Mouse (Mus musculus): ENCODE measurements at regions not wholly inside any gene's neighbourhood (a gene's known extent, or its start where the extent isn't known, plus 50 kb on each side); places are given as distances from the start of the nearest gene placed in this dataset.

- H3K4me1 ChIP-seq (replicated peaks), result no peaks in the 10 kb centered on the region; the same call in 1 of the 2 replicates
- no peak overlapping the region for H3K27ac ChIP-seq
- no peak overlapping the region for H3K4me2 ChIP-seq
- peak; percentile 81; the same call in 1 of the 2 replicates for ATAC-seq (ENCODE audit: insufficient number of reproducible peaks, insufficient read depth, low FRiP score, low TSS enrichment, low read depth)
- H3K4me3 ChIP-seq (replicated peaks), result no peak overlapping the region
- 0 out of 2 replicates have a peak, but pooled peaks cover 3% of the 10 kb centered on the region for H3K9me3 ChIP-seq
- H3K9ac ChIP-seq (replicated peaks), result no peak overlapping the region
- 22% methylated on average over 2 of the region's 2 CpGs for WGBS
- no peaks in the 10 kb centered on the region for H3K27me3 ChIP-seq
- H3K36me3 ChIP-seq, result no peaks in the 10 kb centered on the region
These were observed 115.0 kb downstream of the D3Ertd751e start for GRCm38 (mm10) chr3:41857446-41857845.

GRCm38 (mm10) chr3:41862674-41863073, 120.3 kb downstream of the D3Ertd751e start:
- no peaks in the 10 kb centered on the region for H3K27me3 ChIP-seq
- no peak overlapping the region for H3K27ac ChIP-seq
- no peak overlapping the region for H3K4me2 ChIP-seq
- H3K36me3 ChIP-seq, result no peaks in the 10 kb centered on the region
- H3K9ac ChIP-seq (replicated peaks), result no peak overlapping the region
- no peaks in the 10 kb centered on the region for H3K4me1 ChIP-seq (replicated peaks)
- no peak overlapping the region for H3K4me3 ChIP-seq (replicated peaks)
- ATAC-seq (ENCODE audit: insufficient number of reproducible peaks, insufficient read depth, low FRiP score, low TSS enrichment, low read depth), result no peak
- H3K9me3 ChIP-seq, result 0 out of 2 replicates have a peak, but pooled peaks cover 3% of the 10 kb centered on the region

- Histone ChIP-seq H3K9ac (replicated peaks) (no peak overlapping the region), H3K4me3 (replicated peaks) (no peak overlapping the region), H3K36me3 (no peaks in the 10 kb centered on the region), H3K9me3 (no peaks in the 10 kb centered on the region), H3K4me2 (no peak overlapping the region), H3K4me1 (replicated peaks) (no peaks in the 10 kb centered on the region), H3K27me3 (no peaks in the 10 kb centered on the region), H3K27ac (no peak overlapping the region)
- no peak for ATAC-seq (ENCODE audit: insufficient number of reproducible peaks, insufficient read depth, low FRiP score, low TSS enrichment, low read depth)
- WGBS, result 82% methylated on average over 6 of the region's 6 CpGs
These were observed 166.5 kb downstream of the D3Ertd751e start for GRCm38 (mm10) chr3:41908952-41909351.

DNA sequence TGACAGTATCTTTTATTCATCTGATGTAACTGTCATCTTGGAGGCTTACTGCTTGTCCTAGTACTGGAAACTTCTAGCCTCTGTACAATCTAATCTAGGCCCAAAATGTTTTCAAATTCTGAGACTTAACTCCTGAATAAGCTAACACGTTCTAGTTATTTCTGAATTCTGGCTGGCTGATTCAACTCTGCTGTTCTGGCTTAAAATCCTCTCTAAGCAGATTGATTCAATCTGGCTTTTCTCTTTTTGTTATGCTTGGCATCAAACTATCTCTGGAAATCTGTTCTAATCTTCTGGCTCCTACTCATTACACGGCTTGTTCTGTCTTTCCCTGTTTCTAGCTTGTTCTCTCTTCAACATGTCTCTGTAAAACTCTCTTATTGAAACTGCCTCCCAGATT, 170.8 kb downstream of the D3Ertd751e start:
- no peaks in the 10 kb centered on the region for H3K9me3 ChIP-seq
- H3K36me3 ChIP-seq, result no peaks in the 10 kb centered on the region
- no peaks in the 10 kb centered on the region for H3K4me1 ChIP-seq (replicated peaks)
- H3K27me3 ChIP-seq, result no peaks in the 10 kb centered on the region
- H3K4me2 ChIP-seq, result no peak overlapping the region
- ATAC-seq (ENCODE audit: insufficient number of reproducible peaks, insufficient read depth, low FRiP score, low TSS enrichment, low read depth), result no peak
- H3K4me3 ChIP-seq (replicated peaks), result no peak overlapping the region
- WGBS, result 91% methylated on average over 2 of the region's 2 CpGs
- no peak overlapping the region for H3K27ac ChIP-seq
- no peak overlapping the region for H3K9ac ChIP-seq (replicated peaks)

- no peak overlapping the region for H3K27ac ChIP-seq
- no peaks in the 10 kb centered on the region for H3K4me1 ChIP-seq (replicated peaks)
- ATAC-seq (ENCODE audit: insufficient number of reproducible peaks, insufficient read depth, low FRiP score, low TSS enrichment, low read depth), result no peak
- WGBS, result 55% methylated on average over 4 of the region's 4 CpGs
- no peaks in the 10 kb centered on the region for H3K36me3 ChIP-seq
- no peak overlapping the region for H3K9ac ChIP-seq (replicated peaks)
- H3K4me3 ChIP-seq (replicated peaks), result no peak overlapping the region
- no peaks in the 10 kb centered on the region for H3K27me3 ChIP-seq
- no peaks in the 10 kb centered on the region for H3K9me3 ChIP-seq
- H3K4me2 ChIP-seq, result no peak overlapping the region
These were observed 197.4 kb downstream of the D3Ertd751e start for GRCm38 (mm10) chr3:41939843-41940242.

- Histone ChIP-seq H3K4me3 (replicated peaks) (no peak overlapping the region), H3K27ac (no peak overlapping the region), H3K36me3 (no peaks in the 10 kb centered on the region), H3K4me1 (replicated peaks) (no peaks in the 10 kb centered on the region), H3K4me2 (no peak overlapping the region), H3K9me3 (no peaks in the 10 kb centered on the region), H3K27me3 (no peaks in the 10 kb centered on the region), H3K9ac (replicated peaks) (no peak overlapping the region)
- ATAC-seq (ENCODE audit: insufficient number of reproducible peaks, insufficient read depth, low FRiP score, low TSS enrichment, low read depth), result no peak
- WGBS, result 56% methylated on average over 6 of the region's 6 CpGs
These were observed 200.6 kb downstream of the D3Ertd751e start for GRCm38 (mm10) chr3:41942964-41943363.

GRCm38 (mm10) chr3:41949404-41949803, 207.0 kb downstream of the D3Ertd751e start:
- H3K4me2 ChIP-seq, result no peak overlapping the region
- H3K9me3 ChIP-seq, result no peaks in the 10 kb centered on the region
- H3K36me3 ChIP-seq, result no peaks in the 10 kb centered on the region
- H3K27ac ChIP-seq, result no peak overlapping the region
- no peak overlapping the region for H3K9ac ChIP-seq (replicated peaks)
- WGBS, result 46% methylated on average over 2 of the region's 2 CpGs
- peak; percentile 37; the same call in 1 of the 2 replicates for ATAC-seq (ENCODE audit: insufficient number of reproducible peaks, insufficient read depth, low FRiP score, low TSS enrichment, low read depth)
- peaks cover 7% of the 10 kb centered on the region; the same call in 1 of the 2 replicates for H3K4me1 ChIP-seq (replicated peaks)
- no peaks in the 10 kb centered on the region for H3K27me3 ChIP-seq
- no peak overlapping the region for H3K4me3 ChIP-seq (replicated peaks)

GRCm38 (mm10) chr3:41957385-41957784, 215.0 kb downstream of the D3Ertd751e start:
- Histone ChIP-seq H3K27me3 (no peaks in the 10 kb centered on the region), H3K4me3 (replicated peaks) (no peak overlapping the region), H3K9ac (replicated peaks) (no peak overlapping the region), H3K27ac (peak overlapping the region; percentile 58; the same call in 1 of the 2 replicates), H3K9me3 (0 out of 2 replicates have a peak, but pooled peaks cover 3% of the 10 kb centered on the region), H3K4me2 (no peak overlapping the region), H3K4me1 (replicated peaks) (peaks cover 24% of the 10 kb centered on the region), H3K36me3 (no peaks in the 10 kb centered on the region)
- ATAC-seq (ENCODE audit: insufficient number of reproducible peaks, insufficient read depth, low FRiP score, low TSS enrichment, low read depth), result peak; percentile 68; the same call in 1 of the 2 replicates
- WGBS, result 9% methylated on average over 3 of the region's 3 CpGs

GRCm38 (mm10) chr3:41960209-41960608, 217.8 kb downstream of the D3Ertd751e start:
- H3K27me3 ChIP-seq, result no peaks in the 10 kb centered on the region

DNA sequence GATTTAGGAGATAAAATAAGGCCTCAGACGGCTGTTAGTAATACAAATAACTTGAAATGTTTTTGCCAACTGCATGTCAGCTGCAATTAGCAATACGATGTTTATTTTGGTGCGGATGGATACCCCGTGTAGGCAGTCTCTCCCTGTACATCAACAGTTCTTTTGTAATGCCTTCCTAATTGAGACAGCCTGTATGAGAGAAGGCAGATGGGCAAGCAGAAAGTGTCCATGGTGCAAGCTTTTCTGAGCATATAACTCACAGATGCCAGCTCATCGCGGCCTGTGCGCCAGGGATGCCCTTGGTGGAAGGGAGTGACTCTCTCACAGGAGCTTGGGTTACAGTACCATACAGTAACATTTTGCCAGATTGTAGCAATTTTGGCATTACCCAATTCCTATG, 220.5 kb downstream of the D3Ertd751e start:
- Histone ChIP-seq H3K4me3 (replicated peaks) (no peak overlapping the region), H3K27me3 (no peaks in the 10 kb centered on the region), H3K4me2 (no peak overlapping the region), H3K36me3 (no peaks in the 10 kb centered on the region), H3K27ac (no peak overlapping the region), H3K9me3 (0 out of 2 replicates have a peak, but pooled peaks cover 3% of the 10 kb centered on the region), H3K4me1 (replicated peaks) (peaks cover 15% of the 10 kb centered on the region), H3K9ac (replicated peaks) (no peak overlapping the region)
- 84% methylated on average over 7 of the region's 7 CpGs for WGBS
- ATAC-seq (ENCODE audit: insufficient number of reproducible peaks, insufficient read depth, low FRiP score, low TSS enrichment, low read depth), result no peak

More at GRCm38 (mm10) chr3:41960209-41960608, 217.8 kb downstream of the D3Ertd751e start:
- Histone ChIP-seq H3K27ac (0 out of 2 replicates have a peak overlapping the region, but pooled peaks have one; percentile 0), H3K4me3 (replicated peaks) (no peak overlapping the region), H3K9ac (replicated peaks) (no peak overlapping the region), H3K4me2 (no peak overlapping the region), H3K4me1 (replicated peaks) (peaks cover 28% of the 10 kb centered on the region), H3K9me3 (0 out of 2 replicates have a peak, but pooled peaks cover 3% of the 10 kb centered on the region), H3K36me3 (no peaks in the 10 kb centered on the region)
- ATAC-seq (ENCODE audit: insufficient number of reproducible peaks, insufficient read depth, low FRiP score, low TSS enrichment, low read depth), result no peak
- 26% methylated on average over 2 of the region's 2 CpGs for WGBS

- Histone ChIP-seq H3K27ac (no peak overlapping the region), H3K4me1 (replicated peaks) (peaks cover 5% of the 10 kb centered on the region; the same call in 1 of the 2 replicates), H3K9ac (replicated peaks) (no peak overlapping the region), H3K27me3 (no peaks in the 10 kb centered on the region), H3K4me3 (replicated peaks) (no peak overlapping the region), H3K9me3 (no peaks in the 10 kb centered on the region), H3K4me2 (no peak overlapping the region), H3K36me3 (no peaks in the 10 kb centered on the region)
- no peak for ATAC-seq (ENCODE audit: insufficient number of reproducible peaks, insufficient read depth, low FRiP score, low TSS enrichment, low read depth)
- 59% methylated on average over 5 of the region's 5 CpGs for WGBS
These were observed 264.4 kb downstream of the D3Ertd751e start for GRCm38 (mm10) chr3:42006672-42007265.

- no peaks in the 10 kb centered on the region for H3K9me3 ChIP-seq
- no peaks in the 10 kb centered on the region for H3K36me3 ChIP-seq
- ATAC-seq (ENCODE audit: insufficient number of reproducible peaks, insufficient read depth, low FRiP score, low TSS enrichment, low read depth), result no peak
- WGBS, result 86% methylated on average over 5 of the region's 5 CpGs
- H3K4me2 ChIP-seq, result no peak overlapping the region
- H3K27me3 ChIP-seq, result no peaks in the 10 kb centered on the region
- H3K9ac ChIP-seq (replicated peaks), result no peak overlapping the region
- H3K4me1 ChIP-seq (replicated peaks), result no peaks in the 10 kb centered on the region
- no peak overlapping the region for H3K27ac ChIP-seq
- no peak overlapping the region for H3K4me3 ChIP-seq (replicated peaks)
These were observed 280.8 kb downstream of the D3Ertd751e start for GRCm38 (mm10) chr3:42023187-42023586.

Measured in limb, embryonic 12.5 days (tissue).